Mouse (Mus musculus): ENCODE results near the gene 4930404N11Rik. TPM values are rescaled to one million over a fixed set of nuclear protein-coding genes. Genes with fewer than 3 reads are reported as not detected.

The 4930404N11Rik gene
- total RNA-seq, 4 experiments from 2014 or later: 1.0 to 3.2 (median 1.4) TPM

GRCm38 (mm10) chr10:81330007-81330406 lies 35.6 kb downstream of the 4930404N11Rik start:
- no peak for DNase-seq (ENCODE audit: low spot score in 2 of 2)

- no peak for DNase-seq (ENCODE audit: low spot score in 2 of 2)
Observed at GRCm38 (mm10) chr10:81329194-81329975, 36.2 kb downstream of the 4930404N11Rik start.

- no peak for DNase-seq (ENCODE audit: low spot score in 2 of 2)
Observed at GRCm38 (mm10) chr10:81328386-81328785, 37.2 kb downstream of the 4930404N11Rik start, which contains the start of gene Tbxa2r. Gene Tbxa2r, plus strand, starts transcription at chr10:81328731.

- no peak for DNase-seq (ENCODE audit: low spot score in 2 of 2)
Observed at GRCm38 (mm10) chr10:81327959-81328358, 37.7 kb downstream of the 4930404N11Rik start.

- DNase-seq (ENCODE audit: low spot score in 2 of 2): no peak
Observed at GRCm38 (mm10) chr10:81326858-81327257, 38.8 kb downstream of the 4930404N11Rik start.

GRCm38 (mm10) chr10:81325781-81326180 lies 39.8 kb downstream of the 4930404N11Rik start:
- no peak for DNase-seq (ENCODE audit: low spot score in 2 of 2)

- no peak for DNase-seq (ENCODE audit: low spot score in 2 of 2)
Observed at GRCm38 (mm10) chr10:81325176-81325575, 40.4 kb downstream of the 4930404N11Rik start.

- DNase-seq (ENCODE audit: low spot score in 2 of 2): no peak
Observed at GRCm38 (mm10) chr10:81323791-81324530, 41.7 kb downstream of the 4930404N11Rik start.

- no peak for DNase-seq (ENCODE audit: low spot score in 2 of 2)
Observed at GRCm38 (mm10) chr10:81323141-81323775, 42.4 kb downstream of the 4930404N11Rik start.

- no peak for DNase-seq (ENCODE audit: low spot score in 2 of 2)
Observed at GRCm38 (mm10) chr10:81322444-81322843, 43.2 kb downstream of the 4930404N11Rik start.

- DNase-seq (ENCODE audit: low spot score in 2 of 2): no peak
Observed at GRCm38 (mm10) chr10:81321436-81321835, 44.2 kb downstream of the 4930404N11Rik start.

GRCm38 (mm10) chr10:81320550-81321347 lies 44.9 kb downstream of the 4930404N11Rik start, which contains the start of gene Cactin:
Gene Cactin, plus strand, starts transcription at chr10:81321103.
- DNase-seq (ENCODE audit: low spot score in 2 of 2): peak; percentile 99 to 100

GRCm38 (mm10) chr10:81319741-81320549 lies 45.7 kb downstream of the 4930404N11Rik start:
- peak in 1 of 2 experiments; percentile 53 for DNase-seq (ENCODE audit: low spot score in 2 of 2)

GRCm38 (mm10) chr10:81319330-81319699 lies 46.3 kb downstream of the 4930404N11Rik start:
- DNase-seq (ENCODE audit: low spot score in 2 of 2): no peak

GRCm38 (mm10) chr10:81318589-81319329 lies 46.9 kb downstream of the 4930404N11Rik start:
- DNase-seq (ENCODE audit: low spot score in 2 of 2): no peak

- DNase-seq (ENCODE audit: low spot score in 2 of 2): no peak
Observed at GRCm38 (mm10) chr10:81317273-81317672, 48.3 kb downstream of the 4930404N11Rik start.

GRCm38 (mm10) chr10:81316338-81317060 lies 49.1 kb downstream of the 4930404N11Rik start:
- no peak for DNase-seq (ENCODE audit: low spot score in 2 of 2)

- no peak for DNase-seq (ENCODE audit: low spot score in 2 of 2)
Observed at GRCm38 (mm10) chr10:81315587-81315986, 50.0 kb downstream of the 4930404N11Rik start.

GRCm38 (mm10) chr10:81314201-81314600 lies 51.4 kb downstream of the 4930404N11Rik start:
- no peak for DNase-seq (ENCODE audit: low spot score in 2 of 2)
